Mouse (Mus musculus): ENCODE data around the gene Gm3460. TPM values are rescaled to one million over a fixed set of nuclear protein-coding genes. Genes with fewer than 3 reads are reported as not detected.
"Not testable (repeated sequence)": the region's sequence is repeated elsewhere in the genome, so short reads cannot be mapped to it uniquely, and the experiment has no call there.

Gm3460 gene
- not detected for total RNA-seq (2021)
- long read RNA-seq, experiment 1 = 0 reads
- long read RNA-seq, experiment 2 = 0 reads

DNA sequence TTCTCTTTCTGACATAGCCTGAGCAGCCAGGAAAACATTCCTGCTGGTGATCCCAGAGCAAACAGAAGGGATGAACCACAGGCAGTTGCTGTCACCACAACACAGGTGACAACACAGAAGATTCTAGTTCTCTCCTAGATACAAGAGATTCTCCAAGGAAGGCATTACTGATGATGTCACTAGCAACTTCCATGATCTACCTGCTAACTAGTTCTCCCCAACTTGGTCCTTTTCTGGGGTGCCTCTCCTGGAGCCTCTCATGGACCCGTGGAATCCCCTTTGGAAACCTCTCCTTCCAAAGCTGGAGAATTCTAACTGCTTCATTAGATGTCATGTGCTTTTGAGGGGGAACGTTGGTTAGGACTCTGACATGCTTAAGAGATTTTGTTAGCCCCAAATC is at the start of gene Gm3460:
Gene Gm3460, minus strand, starts transcription at position 101 of the 400 bp plus-strand sequence.
- H3K27ac ChIP-seq; intact Hi-C loops (cut with DNase I); H3K4me3 ChIP-seq; DNase-seq (ENCODE audit: extremely low spot score in 1 of 2, low spot score in 2 of 2): not testable (repeated sequence)

DNA sequence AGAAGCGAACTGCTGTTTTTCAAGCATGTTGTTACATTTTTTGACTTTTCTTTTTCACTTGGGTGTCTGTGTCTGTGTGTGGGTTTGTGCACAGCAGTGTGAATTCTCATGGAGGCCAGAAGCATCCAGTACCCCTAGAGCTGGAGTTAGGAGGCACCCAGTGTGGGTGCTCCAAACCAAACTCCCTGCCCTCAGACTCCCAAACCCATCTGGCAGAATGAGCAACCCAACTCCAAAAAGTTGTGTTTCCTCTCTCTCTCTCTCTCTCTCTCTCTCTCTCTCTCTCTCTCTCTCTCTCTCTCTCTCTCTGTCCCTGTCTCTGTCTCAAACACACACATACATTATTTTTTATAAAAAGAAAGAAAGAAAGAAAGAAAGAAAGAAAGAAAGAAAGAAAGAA is 15.8 kb downstream of the Gm3460 start:
- DNase-seq (ENCODE audit: extremely low spot score in 1 of 2, low spot score in 2 of 2) = peak; percentile 7 to 9
- intact Hi-C loops (cut with DNase I); H3K4me3 ChIP-seq: not testable (repeated sequence)

DNA sequence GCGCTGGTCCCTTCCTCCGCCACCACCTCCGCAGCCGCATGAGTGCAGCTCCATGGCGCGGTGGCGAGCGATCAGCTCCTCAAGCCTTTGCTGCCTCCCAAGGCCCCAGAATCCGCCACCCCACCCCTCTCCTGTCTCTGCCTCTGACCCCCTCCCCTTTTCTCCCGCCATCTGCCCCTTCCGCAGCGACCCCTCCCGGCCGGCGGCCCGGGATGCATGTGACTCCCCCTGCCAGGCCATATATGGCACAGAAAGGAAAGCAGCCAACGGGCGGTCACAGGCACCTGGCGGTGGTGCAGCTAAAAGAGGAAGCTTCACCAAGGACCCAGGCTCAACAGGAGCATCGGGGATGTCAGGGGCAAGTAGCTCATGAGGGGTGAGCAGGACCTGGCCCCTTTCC is 17.2 kb downstream of the Gm3460 start:
- H3K27ac ChIP-seq; intact Hi-C loops (cut with DNase I): not testable (repeated sequence)
- H3K4me3 ChIP-seq = peak overlapping the region; percentile 27
- DNase-seq (ENCODE audit: extremely low spot score in 1 of 2, low spot score in 2 of 2) = peak; percentile 10 to 15

More for the DNA sequence above, 15.8 kb downstream of the Gm3460 start:
- not testable (repeated sequence) for H3K27ac ChIP-seq

DNA sequence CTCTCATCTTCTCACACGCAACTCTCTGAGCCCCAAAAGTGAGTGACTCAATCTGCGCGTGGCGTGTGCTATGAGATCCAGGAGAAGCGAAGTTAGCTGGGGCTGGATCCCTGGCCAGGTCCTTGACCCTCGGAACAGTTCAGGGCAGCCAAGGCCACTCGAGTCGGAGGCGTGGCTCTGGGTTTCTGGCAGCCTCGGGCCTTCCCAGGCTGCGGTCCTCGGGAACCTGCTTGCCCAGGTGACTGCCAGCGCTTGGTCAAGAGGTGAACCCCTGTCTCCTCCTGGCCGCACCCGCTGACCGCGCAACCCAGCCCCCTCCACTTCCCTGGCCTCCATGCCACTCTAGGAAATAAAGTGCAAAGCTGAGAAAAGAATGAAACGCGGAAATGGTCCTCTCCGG is 17.7 kb downstream of the Gm3460 start:
- intact Hi-C loops (cut with DNase I); H3K27ac ChIP-seq: not testable (repeated sequence)
- peak in 1 of 2 experiments; percentile 8 for DNase-seq (ENCODE audit: extremely low spot score in 1 of 2, low spot score in 2 of 2)
- H3K4me3 ChIP-seq = peak overlapping the region; percentile 27

DNA sequence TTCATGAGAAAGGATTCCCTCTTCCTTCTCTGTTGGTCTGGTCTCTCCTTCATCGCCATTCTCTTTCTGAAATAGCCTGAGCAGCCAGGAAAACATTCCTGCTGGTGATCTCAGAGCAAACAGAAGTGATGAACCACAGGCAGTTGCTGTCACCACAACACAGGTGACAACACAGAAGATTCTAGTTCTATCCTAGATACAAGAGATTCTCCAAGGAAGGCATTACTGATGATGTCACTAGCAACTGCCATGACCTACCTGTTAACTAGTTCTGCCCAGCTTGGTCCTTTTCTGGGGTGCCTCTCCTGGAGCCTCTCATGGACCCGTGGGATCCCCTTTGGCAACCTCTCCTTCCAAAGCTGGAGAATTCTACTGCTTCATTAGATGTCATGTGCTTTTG is 31.7 kb downstream of the Gm3460 start, which contains the start of gene Gm3629:
Gene Gm3629, minus strand, starts transcription at position 101 of the 400 bp plus-strand sequence.
- H3K27ac ChIP-seq; intact Hi-C loops (cut with DNase I); H3K4me3 ChIP-seq; DNase-seq (ENCODE audit: extremely low spot score in 1 of 2, low spot score in 2 of 2): not testable (repeated sequence)

Other genes with a start within 250 kb of the Gm3460 start
- not detected for gene Gm16440, start 232.1 kb downstream of the Gm3460 start, total RNA-seq (2021)
- gene Gm3591, start 209.9 kb downstream of the Gm3460 start, total RNA-seq (2021) = under 1 TPM in 1 of 2 experiments, not detected in 1; 0.77 TPM
- gene Gm3594, start 177.8 kb downstream of the Gm3460 start, total RNA-seq (2021) = not detected
- gene Gm8356, start 85.1 kb downstream of the Gm3460 start, total RNA-seq (2021) = not detected
- under 1 TPM in 1 of 2 experiments, not detected in 1; 0.75 TPM for gene Gm3629, start 31.8 kb downstream of the Gm3460 start, total RNA-seq (2021)
- not detected for gene Gm10251, start 61.8 kb upstream of the Gm3460 start, total RNA-seq (2021)
- not detected for gene Gm8050, start 97.8 kb upstream of the Gm3460 start, total RNA-seq (2021)
- gene Gm3636, start 119.9 kb upstream of the Gm3460 start, total RNA-seq (2021) = 1 to 10 TPM; 1.9 to 2.0 TPM
- not detected for gene Gm8362, start 152.0 kb upstream of the Gm3460 start, total RNA-seq (2021)
- not detected for gene Gm3642, start 217.9 kb upstream of the Gm3460 start, total RNA-seq (2021)

Data from left cerebral cortex, adult 2 months (tissue).